Mouse (Mus musculus) MEL (cell line): ENCODE results near the gene Map3k1. TPM values are rescaled to one million over a fixed set of nuclear protein-coding genes. Genes with fewer than 3 reads are reported as not detected.

Experiments used
- DNase-seq: peaks from one replicate; pipeline ENCODE4 v3.0.0; 2011; ENCODE audit warnings: low read depth, low spot score
- H3K27ac ChIP-seq: 2 replicates; pipeline ENCODE4 v1.5.1; 2012; ENCODE audit warnings: low read depth, mild to moderate bottlenecking, control low read depth, low read length, moderate library complexity; ENCODE audit not compliant: control insufficient read depth
- H3K27me3 ChIP-seq, 2 experiments: fragments of 150-350 bp in 1 of 2; sonication (generic) in 1 of 2; 2 replicates each; pipeline ENCODE4 v1.6.1; 2012; ENCODE audit warnings: low read length in 2 of 2, mild to moderate bottlenecking in 2 of 2, improper control_type of control experiment in 1 of 2, moderate library complexity in 1 of 2; ENCODE audit not compliant: insufficient read depth in 2 of 2, control insufficient read depth in 1 of 2
- H3K36me3 ChIP-seq, 2 experiments: 2 replicates each; pipeline ENCODE4 v1.6.1; 2012 to 2014; ENCODE audit warnings: low read length in 2 of 2, improper control_type of control experiment in 1 of 2, inconsistent platforms in 1 of 2, mild to moderate bottlenecking in 1 of 2; ENCODE audit not compliant: insufficient read depth in 2 of 2, control insufficient read depth in 1 of 2
- H3K4me1 ChIP-seq, 2 experiments: fragments of 150-350 bp in 1 of 2; sonication (generic) in 1 of 2; 2 replicates each; pipeline ENCODE4 v1.6.1; 2012; ENCODE audit warnings: low read length in 2 of 2, improper control_type of control experiment in 1 of 2, mild to moderate bottlenecking in 1 of 2; ENCODE audit not compliant: insufficient read depth in 2 of 2, control insufficient read depth in 1 of 2
- H3K4me3 ChIP-seq, 2 experiments: fragments of 150-350 bp in 1 of 2; sonication (generic) in 1 of 2; 2 replicates each; pipeline ENCODE4 v1.5.1; 2012; ENCODE audit warnings: low read depth in 2 of 2, low read length in 2 of 2, mild to moderate bottlenecking in 2 of 2, moderate library complexity in 2 of 2, control low read depth in 1 of 2, improper control_type of control experiment in 1 of 2; ENCODE audit not compliant: control insufficient read depth in 1 of 2, insufficient read depth in 1 of 2
- H3K79me2 ChIP-seq: 2 replicates; pipeline ENCODE4 v1.6.1; 2012; ENCODE audit warnings: mild to moderate bottlenecking, low read length, moderate library complexity; ENCODE audit not compliant: control insufficient read depth, poor library complexity, insufficient read depth
- H3K9ac ChIP-seq: 2 replicates; pipeline ENCODE4 v1.6.1; 2012; ENCODE audit warnings: low read depth, mild to moderate bottlenecking, control low read depth, low read length, moderate library complexity; ENCODE audit not compliant: control insufficient read depth, poor library complexity, severe bottlenecking
- H3K9me3 ChIP-seq: fragments of 150-350 bp; sonication (generic); replicated peaks from 2 replicates; pipeline ENCODE4 v1.6.1; 2012; ENCODE audit warnings: mild to moderate bottlenecking, low read length, improper control_type of control experiment, moderate library complexity; ENCODE audit not compliant: insufficient read depth
- BHLHE40 ChIP-seq: IDR thresholded peaks from 2 replicates; pipeline ENCODE4 v1.6.1; 2012; ENCODE audit warnings: low read depth, mild to moderate bottlenecking, inconsistent platforms, low read length, improper control_type of control experiment, borderline replicate concordance
- CHD1 ChIP-seq: IDR thresholded peaks from 2 replicates; pipeline ENCODE4 v1.6.1; 2012; ENCODE audit warnings: low read depth, mild to moderate bottlenecking, inconsistent platforms, low read length, improper control_type of control experiment
- CHD2 ChIP-seq: IDR thresholded peaks from 2 replicates; pipeline ENCODE4 v1.6.1; 2011; ENCODE audit warnings: low read length, improper control_type of control experiment
- ELF1 ChIP-seq: IDR thresholded peaks from 2 replicates; pipeline ENCODE4 v1.6.1; 2014; ENCODE audit warnings: low read depth, mild to moderate bottlenecking, inconsistent platforms, low read length, improper control_type of control experiment, moderate library complexity
- GABPA ChIP-seq: IDR thresholded peaks from 2 replicates; pipeline ENCODE4 v1.6.1; 2012; ENCODE audit warnings: low read depth, mild to moderate bottlenecking, inconsistent platforms, low read length, improper control_type of control experiment, moderate library complexity
- GATA1 ChIP-seq: IDR thresholded peaks from 2 replicates; pipeline ENCODE4 v1.6.1; 2011; ENCODE audit warnings: low read depth, low read length, improper control_type of control experiment
- JUND ChIP-seq: IDR thresholded peaks from 2 replicates; pipeline ENCODE4 v1.6.1; 2011; ENCODE audit warnings: low read depth, mild to moderate bottlenecking, improper control_type of control experiment, low read length
- KAT2A ChIP-seq: conservative IDR thresholded peaks from 2 replicates; pipeline ENCODE4 v1.6.1; 2012; ENCODE audit warnings: low read depth, low read length, improper control_type of control experiment, inconsistent platforms
- MAFK ChIP-seq: IDR thresholded peaks from 2 replicates; pipeline ENCODE4 v1.6.1; 2011; ENCODE audit warnings: low read depth, mild to moderate bottlenecking, low read length, improper control_type of control experiment, borderline replicate concordance
- POLR2A ChIP-seq, 2 experiments: IDR thresholded peaks; 2 replicates each; pipeline ENCODE4 v1.6.1; 2011 to 2012; ENCODE audit warnings: low read length in 2 of 2, mild to moderate bottlenecking in 2 of 2, control low read depth in 1 of 2, improper control_type of control experiment in 1 of 2, low read depth in 1 of 2, moderate library complexity in 1 of 2; ENCODE audit not compliant: control insufficient read depth in 1 of 2, insufficient read depth in 1 of 2, poor library complexity in 1 of 2
- RCOR1 ChIP-seq: IDR thresholded peaks from 2 replicates; pipeline ENCODE4 v1.6.1; 2012; ENCODE audit warnings: low read depth, mild to moderate bottlenecking, inconsistent platforms, low read length, improper control_type of control experiment
- TBP ChIP-seq: IDR thresholded peaks from 2 replicates; pipeline ENCODE4 v1.8.0; 2011; ENCODE audit warnings: low read depth, low read length, improper control_type of control experiment
- UBTF ChIP-seq: IDR thresholded peaks from 2 replicates; pipeline ENCODE4 v1.6.1; 2012; ENCODE audit warnings: low read depth, mild to moderate bottlenecking, inconsistent platforms, low read length, improper control_type of control experiment, moderate library complexity, borderline replicate concordance; ENCODE audit not compliant: insufficient read depth
- USF1 ChIP-seq: IDR thresholded peaks from 2 replicates; pipeline ENCODE4 v1.6.1; 2014; ENCODE audit warnings: low read depth, mild to moderate bottlenecking, inconsistent platforms, low read length, improper control_type of control experiment, moderate library complexity
- ZC3H11A ChIP-seq: IDR thresholded peaks from 2 replicates; pipeline ENCODE4 v1.6.1; 2012; ENCODE audit warnings: low read depth, mild to moderate bottlenecking, inconsistent platforms, low read length, improper control_type of control experiment
- polyA plus RNA-seq, 2 experiments: library from polyadenylated mRNA; stranded (reverse) in 1 of 2; unstranded in 1 of 2; fragments of >175 nt in 1 of 2; fragments of >200 nt in 1 of 2; gene quantifications; 2 replicates each; pipeline versions ENCODE4 v1.2.1 to v1.2.4; 2012; ENCODE audit warnings: low replicate concordance in 2 of 2, low read depth in 1 of 2; ENCODE audit not compliant: insufficient read length in 2 of 2, insufficient read depth in 1 of 2, missing spikeins in 1 of 2
- total RNA-seq: library from RNA; depleted of rRNA; stranded (reverse); fragments of 300-350 nt; gene quantifications from 2 replicates; pipeline ENCODE4 v1.2.3, GENCODE M21; 2012; rRNA removed

Map3k1 gene
- total and polyA plus RNA-seq, 3 experiments, result 4.3 to 20.7 (median 4.4) TPM

GRCm38 (mm10) chr13:111703396-111703795, 105.4 kb downstream of the Map3k1 start:
- H3K9ac ChIP-seq, result no peak overlapping the region
- no peaks in the 10 kb centered on the region for H3K4me1 ChIP-seq
- H3K27ac ChIP-seq, result no peak overlapping the region
- no peak overlapping the region for H3K4me3 ChIP-seq
- peaks cover 0 to 22% of the 10 kb centered on the region in 2 experiments; a peak in 2 of 4 replicates for H3K36me3 ChIP-seq
- TF ChIP-seq MAFK, result no peak
- no peak for TF ChIP-seq POLR2A (IDR thresholded peaks at IDR 0.05; ENCODE audit: control insufficient read depth in 1 of 2, insufficient read depth in 1 of 2, low read depth in 1 of 2, low read length in 2 of 2, poor library complexity in 1 of 2)
- TF ChIP-seq UBTF, result no peak
- TF ChIP-seq CHD2, result no peak
- no peak for TF ChIP-seq CHD1
- no peak for TF ChIP-seq ZC3H11A
- TF ChIP-seq JUND, result no peak
- TF ChIP-seq RCOR1, result no peak
- TF ChIP-seq GATA1, result no peak
- no peak for TF ChIP-seq BHLHE40
- no peak for TF ChIP-seq GABPA
- no peak for TF ChIP-seq KAT2A
- TF ChIP-seq TBP, result no peak
- TF ChIP-seq USF1, result no peak
- no peak for TF ChIP-seq ELF1
- DNase-seq, result no peak
- H3K9me3 ChIP-seq, result no peaks in the 10 kb centered on the region
- H3K79me2 ChIP-seq, result no peaks in the 10 kb centered on the region
- no peaks in the 10 kb centered on the region for H3K27me3 ChIP-seq

Other genes starting within 250 kb of the Map3k1 start
- not detected in 2 replicates for gene Gm10198, start 216.2 kb downstream of the Map3k1 start, total RNA-seq
- gene Gm10198, start 216.2 kb downstream of the Map3k1 start, polyA plus RNA-seq, result not detected
- gene Mier3, start 128.0 kb downstream of the Map3k1 start, total RNA-seq, result 10.1 and 12.6 TPM in 2 replicates
- 10 to 100 TPM in 1 of 2 experiments, not detected in 1; 15.8 TPM for gene Mier3, start 128.0 kb downstream of the Map3k1 start, polyA plus RNA-seq